Mouse (Mus musculus): Measurements from ENCODE around the gene Cntf. TPM values are rescaled to one million over a fixed set of nuclear protein-coding genes. Genes with fewer than 3 reads are reported as not detected.

The Cntf gene
- polyA plus RNA-seq (2014; fragmentation: Nextera tagmentation; extraction: Ambion mirVana) = 0.22 and 0.77 TPM in 2 replicates

DNA sequence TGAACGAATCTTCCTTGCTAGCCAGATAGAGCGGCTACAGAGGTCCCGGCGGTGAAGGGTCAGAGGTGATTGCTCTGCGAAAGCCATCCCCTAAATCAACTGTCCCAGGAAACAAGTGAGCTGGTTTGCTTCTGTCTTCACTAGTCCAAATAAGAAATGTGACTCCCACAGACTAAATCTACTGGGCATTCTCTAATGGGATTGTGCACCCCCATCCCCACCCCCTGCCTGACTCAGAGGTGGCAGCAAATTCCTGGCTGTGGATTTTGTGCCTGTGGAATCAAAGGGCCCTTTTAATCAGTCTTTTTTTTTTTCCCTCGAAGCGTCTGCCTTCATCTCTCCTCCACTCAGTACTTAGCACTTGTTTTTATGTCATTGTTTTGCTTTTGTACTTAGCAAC is at the start of gene Cntf:
Gene Cntf (minus strand): TSS at position 325 of the 400 bp plus-strand sequence.
- Histone ChIP-seq H3K4me3 (ENCODE audit: low read depth, low read length) (no peak within 1 kb of the TSS), H3K27me3 (ENCODE audit: control insufficient read depth, insufficient read depth, low read length) (no peaks in the 10 kb centered on the region), H3K36me3 (replicated peaks; ENCODE audit: control insufficient read depth, insufficient read depth, low read depth, low read length) (no peaks in the 10 kb centered on the region; the same call in 1 of the 2 replicates), H3K27ac (replicated peaks; ENCODE audit: low read depth, low read length) (no peak within 1 kb of the TSS), H3K9me3 (replicated peaks; ENCODE audit: control insufficient read depth, low read length) (no peaks in the 10 kb centered on the region), H3K4me1 (ENCODE audit: control insufficient read depth, insufficient read depth, low read length) (no peaks in the 10 kb centered on the region), H3K9ac (replicated peaks; ENCODE audit: low read length) (no peak within 1 kb of the TSS), H3K4me2 (ENCODE audit: low read depth, low read length) (no peak within 1 kb of the TSS)
- ATAC-seq (replicated peaks; ENCODE audit: insufficient number of reproducible peaks, low FRiP score, low TSS enrichment, low read depth) (no peak), DNase-seq (ENCODE audit: low spot score) (no peak)
- WGBS = 66% methylated on average over 7 of the region's 7 CpGs

DNA sequence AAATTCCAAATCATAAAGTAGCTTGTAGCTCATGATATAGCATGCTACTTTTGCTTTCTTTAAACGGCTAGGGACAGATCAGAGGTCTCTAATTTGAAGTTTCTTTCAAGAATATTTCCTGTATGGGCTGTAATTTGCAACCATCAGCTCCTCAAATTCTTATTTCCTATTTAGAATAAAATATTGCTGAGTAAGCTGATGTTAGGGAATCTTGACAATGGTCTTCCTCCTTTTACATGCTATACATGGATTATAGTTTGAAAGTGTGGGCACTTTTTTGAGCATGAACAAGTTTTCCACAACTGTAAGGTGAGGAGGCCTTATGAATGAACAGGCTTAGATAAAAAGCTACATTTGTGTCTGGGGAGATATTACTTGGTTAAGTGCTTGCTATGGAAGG is 48.5 kb upstream of the Cntf start:
- H3K36me3 ChIP-seq (replicated peaks; ENCODE audit: control insufficient read depth, insufficient read depth, low read depth, low read length) = no peaks in the 10 kb centered on the region
- H3K27ac ChIP-seq (replicated peaks; ENCODE audit: low read depth, low read length) = no peak overlapping the region
- no peak overlapping the region for H3K4me2 ChIP-seq (ENCODE audit: low read depth, low read length)
- 77% methylated on average over 1 of the region's 1 CpGs for WGBS
- H3K9me3 ChIP-seq (replicated peaks; ENCODE audit: control insufficient read depth, low read length) = no peaks in the 10 kb centered on the region
- no peaks in the 10 kb centered on the region for H3K27me3 ChIP-seq (ENCODE audit: control insufficient read depth, insufficient read depth, low read length)
- DNase-seq (ENCODE audit: low spot score) (no peak), ATAC-seq (replicated peaks; ENCODE audit: insufficient number of reproducible peaks, low FRiP score, low TSS enrichment, low read depth) (no peak)
- no peak overlapping the region for H3K4me3 ChIP-seq (ENCODE audit: low read depth, low read length)
- no peak overlapping the region for H3K9ac ChIP-seq (replicated peaks; ENCODE audit: low read length)
- no peaks in the 10 kb centered on the region for H3K4me1 ChIP-seq (ENCODE audit: control insufficient read depth, insufficient read depth, low read length)

DNA sequence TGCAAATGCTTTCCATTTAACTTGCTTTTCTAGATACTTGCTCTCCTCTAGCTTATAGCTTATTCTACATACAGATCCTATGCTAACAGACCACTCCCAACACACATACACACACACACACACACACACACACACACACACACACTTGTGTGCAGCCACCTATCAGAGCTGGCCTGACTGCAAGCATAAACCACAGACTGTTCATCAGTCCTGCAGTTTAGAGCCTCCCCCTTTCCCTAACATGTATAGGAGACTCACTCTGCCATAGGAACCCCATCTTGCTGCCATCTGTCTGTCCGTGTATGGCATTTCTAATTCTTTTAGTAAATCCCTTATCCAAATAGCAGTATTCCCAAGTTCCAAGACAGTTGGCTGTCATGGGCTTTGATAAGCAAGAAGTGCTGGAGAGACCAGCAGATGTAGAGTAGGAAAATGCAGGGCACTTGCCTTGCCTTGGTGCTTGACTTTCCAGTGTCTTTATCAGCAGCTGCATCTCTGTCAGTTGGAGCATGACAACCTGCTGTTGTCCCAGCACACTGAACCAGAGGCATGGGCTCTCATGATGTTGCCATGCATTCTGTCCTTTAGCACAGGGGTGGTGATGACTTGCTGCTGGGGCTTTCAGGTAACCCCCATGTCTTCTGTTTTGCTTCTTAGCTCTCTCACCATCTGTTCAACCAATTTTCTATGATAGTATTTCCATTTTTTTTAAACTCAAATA is 47.4 kb upstream of the Cntf start:
- DNase-seq (ENCODE audit: low spot score) = no peak
- 67% methylated on average over 1 of the region's 1 CpGs for WGBS

DNA sequence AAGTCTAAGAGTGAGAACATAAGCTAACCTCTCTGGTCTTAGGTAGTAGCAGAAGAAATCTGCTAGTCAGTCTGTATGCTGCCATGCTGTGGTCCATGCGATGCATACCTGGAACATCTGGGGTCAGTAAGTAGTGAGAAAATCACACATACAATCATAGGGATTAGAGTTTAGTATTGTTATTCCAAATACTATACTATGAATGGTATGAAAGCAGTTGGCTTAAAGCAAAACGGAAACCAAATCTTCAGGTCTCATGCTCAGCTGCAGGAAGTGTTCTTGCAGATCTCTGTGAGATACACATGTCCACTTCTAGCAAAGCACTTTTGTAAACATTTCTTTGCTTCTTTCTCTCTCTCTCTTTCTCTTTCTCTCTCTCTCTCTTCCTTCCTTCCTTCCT is 40.8 kb upstream of the Cntf start:
- no peaks in the 10 kb centered on the region for H3K36me3 ChIP-seq (replicated peaks; ENCODE audit: control insufficient read depth, insufficient read depth, low read depth, low read length)
- H3K9me3 ChIP-seq (replicated peaks; ENCODE audit: control insufficient read depth, low read length) = no peaks in the 10 kb centered on the region
- no peak overlapping the region for H3K4me2 ChIP-seq (ENCODE audit: low read depth, low read length)
- ATAC-seq (replicated peaks; ENCODE audit: insufficient number of reproducible peaks, low FRiP score, low TSS enrichment, low read depth) (no peak), DNase-seq (ENCODE audit: low spot score) (no peak)
- H3K27me3 ChIP-seq (ENCODE audit: control insufficient read depth, insufficient read depth, low read length) = no peaks in the 10 kb centered on the region
- no peak overlapping the region for H3K27ac ChIP-seq (replicated peaks; ENCODE audit: low read depth, low read length)
- 66% methylated on average over 2 of the region's 2 CpGs for WGBS
- no peak overlapping the region for H3K9ac ChIP-seq (replicated peaks; ENCODE audit: low read length)
- H3K4me1 ChIP-seq (ENCODE audit: control insufficient read depth, insufficient read depth, low read length) = no peaks in the 10 kb centered on the region
- H3K4me3 ChIP-seq (ENCODE audit: low read depth, low read length) = no peak overlapping the region

More for the DNA sequence above, 47.4 kb upstream of the Cntf start:
- no peak overlapping the region for H3K4me2 ChIP-seq (ENCODE audit: low read depth, low read length)
- no peak overlapping the region for H3K4me3 ChIP-seq (ENCODE audit: low read depth, low read length)
- no peak overlapping the region for H3K9ac ChIP-seq (replicated peaks; ENCODE audit: low read length)
- no peaks in the 10 kb centered on the region for H3K36me3 ChIP-seq (replicated peaks; ENCODE audit: control insufficient read depth, insufficient read depth, low read depth, low read length)
- H3K27ac ChIP-seq (replicated peaks; ENCODE audit: low read depth, low read length) = no peak overlapping the region
- H3K4me1 ChIP-seq (ENCODE audit: control insufficient read depth, insufficient read depth, low read length) = no peaks in the 10 kb centered on the region
- no peaks in the 10 kb centered on the region for H3K27me3 ChIP-seq (ENCODE audit: control insufficient read depth, insufficient read depth, low read length)
- H3K9me3 ChIP-seq (replicated peaks; ENCODE audit: control insufficient read depth, low read length) = no peaks in the 10 kb centered on the region
- ATAC-seq (replicated peaks; ENCODE audit: insufficient number of reproducible peaks, low FRiP score, low TSS enrichment, low read depth) = no peak

DNA sequence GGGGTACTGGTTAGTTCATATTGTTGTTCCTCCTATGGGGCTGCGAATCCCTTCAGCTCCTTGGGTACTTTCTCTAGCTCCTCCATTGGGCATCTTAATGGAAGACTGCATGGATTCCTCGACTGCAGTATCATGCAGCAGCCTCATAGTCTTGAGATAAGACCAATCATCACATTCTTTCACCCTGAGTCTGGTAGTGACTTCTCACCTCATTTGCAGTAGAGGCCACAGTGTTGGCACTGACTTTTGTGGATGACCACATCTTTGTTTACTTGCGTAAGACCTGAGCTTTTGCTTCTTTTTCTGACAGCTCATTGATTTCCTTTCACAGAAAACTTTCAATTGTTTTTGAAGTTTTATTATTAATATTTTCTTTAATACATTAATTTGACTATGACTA is 40.3 kb upstream of the Cntf start:
- no peak overlapping the region for H3K27ac ChIP-seq (replicated peaks; ENCODE audit: low read depth, low read length)
- no peaks in the 10 kb centered on the region for H3K27me3 ChIP-seq (ENCODE audit: control insufficient read depth, insufficient read depth, low read length)
- WGBS = 80% methylated on average over 3 of the region's 3 CpGs
- no peaks in the 10 kb centered on the region for H3K9me3 ChIP-seq (replicated peaks; ENCODE audit: control insufficient read depth, low read length)
- no peaks in the 10 kb centered on the region for H3K36me3 ChIP-seq (replicated peaks; ENCODE audit: control insufficient read depth, insufficient read depth, low read depth, low read length)
- no peak overlapping the region for H3K4me3 ChIP-seq (ENCODE audit: low read depth, low read length)
- no peak overlapping the region for H3K4me2 ChIP-seq (ENCODE audit: low read depth, low read length)
- no peak for DNase-seq (ENCODE audit: low spot score)
- no peak for ATAC-seq (replicated peaks; ENCODE audit: insufficient number of reproducible peaks, low FRiP score, low TSS enrichment, low read depth)
- no peak overlapping the region for H3K9ac ChIP-seq (replicated peaks; ENCODE audit: low read length)
- H3K4me1 ChIP-seq (ENCODE audit: control insufficient read depth, insufficient read depth, low read length) = no peaks in the 10 kb centered on the region

DNA sequence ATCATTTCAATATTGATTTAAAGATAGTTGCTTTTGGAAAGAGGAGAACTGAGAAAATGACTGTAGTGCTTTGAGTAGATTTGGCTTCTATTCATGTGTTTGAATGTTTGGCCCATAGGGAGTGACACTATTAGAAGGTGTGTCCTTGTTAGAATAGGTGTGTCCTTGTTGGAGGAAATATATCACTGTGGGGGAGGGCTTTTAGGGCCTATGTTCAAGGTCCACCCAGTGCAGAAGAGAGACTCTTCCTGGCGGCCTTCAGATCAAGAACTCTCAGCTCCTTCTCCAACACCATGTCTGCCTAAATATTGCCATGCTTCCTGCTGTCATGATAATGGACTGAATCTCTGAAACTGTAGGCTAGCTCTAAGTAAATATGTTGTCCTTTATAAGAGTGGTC is 38.8 kb upstream of the Cntf start:
- no peak for ATAC-seq (replicated peaks; ENCODE audit: insufficient number of reproducible peaks, low FRiP score, low TSS enrichment, low read depth)
- H3K4me1 ChIP-seq (ENCODE audit: control insufficient read depth, insufficient read depth, low read length) = no peaks in the 10 kb centered on the region
- H3K4me2 ChIP-seq (ENCODE audit: low read depth, low read length) = no peak overlapping the region
- H3K36me3 ChIP-seq (replicated peaks; ENCODE audit: control insufficient read depth, insufficient read depth, low read depth, low read length) = no peaks in the 10 kb centered on the region
- no peak overlapping the region for H3K4me3 ChIP-seq (ENCODE audit: low read depth, low read length)
- H3K27ac ChIP-seq (replicated peaks; ENCODE audit: low read depth, low read length) = no peak overlapping the region
- H3K9me3 ChIP-seq (replicated peaks; ENCODE audit: control insufficient read depth, low read length) = no peaks in the 10 kb centered on the region
- H3K9ac ChIP-seq (replicated peaks; ENCODE audit: low read length) = no peak overlapping the region
- no peak for DNase-seq (ENCODE audit: low spot score)
- 85% methylated on average over 1 of the region's 1 CpGs for WGBS
- no peaks in the 10 kb centered on the region for H3K27me3 ChIP-seq (ENCODE audit: control insufficient read depth, insufficient read depth, low read length)

DNA sequence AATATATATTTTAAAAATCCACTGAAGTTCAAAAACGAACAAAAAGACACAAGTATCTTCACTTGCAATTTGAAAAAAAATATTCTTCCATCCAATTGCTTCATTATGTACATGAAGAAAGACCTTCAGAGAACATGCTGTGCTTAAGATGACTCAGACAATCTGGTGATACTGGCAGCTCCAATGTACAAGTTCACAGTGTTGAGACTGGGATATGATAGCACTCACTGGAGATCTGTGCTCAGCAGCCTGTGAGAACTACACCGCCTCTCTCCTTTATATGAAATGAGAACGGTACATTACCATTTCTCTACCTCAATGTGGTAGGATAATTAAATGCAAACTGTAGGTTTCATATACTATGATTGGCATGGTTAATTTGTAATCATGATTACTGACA is 37.4 kb upstream of the Cntf start:
- Histone ChIP-seq H3K4me2 (ENCODE audit: low read depth, low read length) (no peak overlapping the region), H3K9ac (replicated peaks; ENCODE audit: low read length) (no peak overlapping the region), H3K4me3 (ENCODE audit: low read depth, low read length) (no peak overlapping the region), H3K4me1 (ENCODE audit: control insufficient read depth, insufficient read depth, low read length) (no peaks in the 10 kb centered on the region), H3K27ac (replicated peaks; ENCODE audit: low read depth, low read length) (no peak overlapping the region), H3K27me3 (ENCODE audit: control insufficient read depth, insufficient read depth, low read length) (no peaks in the 10 kb centered on the region), H3K36me3 (replicated peaks; ENCODE audit: control insufficient read depth, insufficient read depth, low read depth, low read length) (no peaks in the 10 kb centered on the region), H3K9me3 (replicated peaks; ENCODE audit: control insufficient read depth, low read length) (no peaks in the 10 kb centered on the region)
- no peak for ATAC-seq (replicated peaks; ENCODE audit: insufficient number of reproducible peaks, low FRiP score, low TSS enrichment, low read depth)
- WGBS = 76% methylated on average over 3 of the region's 3 CpGs
- DNase-seq (ENCODE audit: low spot score) = no peak

DNA sequence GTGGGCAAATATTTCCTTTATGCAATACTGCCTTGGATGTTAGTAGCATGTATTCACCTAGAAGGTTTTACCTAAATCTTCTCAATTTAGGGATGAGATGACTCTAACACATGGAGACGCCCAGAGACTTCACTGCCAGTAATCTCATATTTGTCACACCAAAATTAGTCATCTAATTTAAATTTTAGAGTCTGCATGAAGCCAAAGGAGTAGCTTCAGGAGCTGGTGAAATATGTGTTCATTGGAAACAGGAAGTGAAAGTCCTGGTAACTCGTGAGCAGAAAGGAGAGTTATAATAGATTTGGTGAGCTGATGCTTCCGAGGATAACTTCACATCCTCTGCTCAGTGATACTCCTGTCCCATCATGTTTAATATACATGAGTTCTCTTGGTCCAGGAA is 35.6 kb upstream of the Cntf start:
- no peak overlapping the region for H3K27ac ChIP-seq (replicated peaks; ENCODE audit: low read depth, low read length)
- no peak for ATAC-seq (replicated peaks; ENCODE audit: insufficient number of reproducible peaks, low FRiP score, low TSS enrichment, low read depth)
- H3K27me3 ChIP-seq (ENCODE audit: control insufficient read depth, insufficient read depth, low read length) = no peaks in the 10 kb centered on the region
- H3K9ac ChIP-seq (replicated peaks; ENCODE audit: low read length) = no peak overlapping the region
- H3K36me3 ChIP-seq (replicated peaks; ENCODE audit: control insufficient read depth, insufficient read depth, low read depth, low read length) = no peaks in the 10 kb centered on the region
- no peak for DNase-seq (ENCODE audit: low spot score)
- no peaks in the 10 kb centered on the region for H3K9me3 ChIP-seq (replicated peaks; ENCODE audit: control insufficient read depth, low read length)
- no peaks in the 10 kb centered on the region for H3K4me1 ChIP-seq (ENCODE audit: control insufficient read depth, insufficient read depth, low read length)
- 83% methylated on average over 3 of the region's 3 CpGs for WGBS
- no peak overlapping the region for H3K4me2 ChIP-seq (ENCODE audit: low read depth, low read length)
- H3K4me3 ChIP-seq (ENCODE audit: low read depth, low read length) = no peak overlapping the region
